Mouse (Mus musculus) c-Kit-negative CD71-positive TER-119-positive erythroid progenitor cells, embryonic 14.5 days (primary cell): ENCODE data around the gene Homer3.
A peak's percentile ranks its signal among the peaks of the same experiment; 100 is the strongest.

Source experiments
- DNase-seq: peaks from one replicate; pipeline ENCODE4 v3.0.0-alpha.2; 2013; ENCODE audit warnings: low read depth, low spot score

Homer3 gene

GRCm38 (mm10) chr8:70284421-70284820 is 1.8 kb downstream of the Homer3 start:
- no peak for DNase-seq

DNA sequence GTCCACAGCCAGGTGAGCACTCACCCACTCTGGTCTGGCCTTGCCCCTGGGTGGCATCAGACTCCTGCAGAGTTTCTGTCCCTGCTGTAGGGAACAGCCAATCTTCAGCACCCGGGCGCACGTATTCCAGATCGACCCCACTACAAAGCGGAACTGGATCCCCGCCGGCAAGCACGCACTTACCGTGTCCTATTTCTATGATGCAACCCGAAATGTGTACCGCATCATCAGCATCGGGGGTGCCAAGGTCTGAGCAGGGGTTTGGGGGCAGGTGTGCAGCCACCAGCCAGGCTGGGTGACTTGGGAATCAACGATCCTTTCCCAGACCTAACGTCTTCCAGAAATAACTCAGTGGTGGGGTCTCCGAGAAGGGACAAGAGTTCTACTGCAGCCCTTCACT is 2.7 kb downstream of the Homer3 start:
- DNase-seq, result no peak

DNA sequence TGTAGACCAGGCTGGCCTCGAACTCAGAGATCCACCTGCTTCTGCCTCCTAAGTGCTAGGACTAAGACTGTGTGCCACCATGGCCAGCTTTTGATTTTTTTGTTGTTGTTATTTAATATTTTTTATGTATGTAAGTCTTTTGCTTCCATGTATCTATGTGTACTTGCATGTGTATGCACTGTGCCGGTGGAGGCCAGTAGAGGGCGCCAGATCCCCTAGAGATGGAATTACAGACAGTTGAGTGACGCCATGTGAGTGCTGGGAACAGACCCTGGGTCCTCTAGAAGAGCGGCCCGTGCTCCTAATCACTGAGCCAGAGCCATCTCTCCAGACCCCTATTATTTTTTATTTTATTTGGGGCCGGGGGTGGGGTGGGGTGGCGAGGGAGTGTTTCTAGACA is 4.1 kb downstream of the Homer3 start:
- DNase-seq, result no peak

DNA sequence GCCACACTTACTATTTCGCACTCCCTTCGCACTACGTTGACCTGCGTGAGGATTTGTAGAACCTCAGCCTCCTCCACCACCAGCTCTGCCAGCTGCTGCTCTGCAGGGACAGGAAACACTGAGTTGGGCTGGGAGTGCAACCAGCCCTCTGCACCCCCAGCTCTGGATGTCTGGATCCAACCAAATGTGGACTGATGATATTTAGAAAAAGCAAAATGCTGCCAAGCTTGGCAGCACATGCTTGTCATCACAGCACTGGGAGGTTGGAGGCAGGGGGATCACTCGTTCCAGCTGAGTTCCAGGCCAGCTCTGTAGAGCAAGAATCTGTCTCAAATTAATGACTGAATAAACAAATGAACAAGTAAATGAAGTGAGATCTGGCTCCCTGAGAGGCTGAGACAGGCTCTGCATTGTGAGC is 11.4 kb downstream of the Homer3 start:
- no peak for DNase-seq

- DNase-seq, result no peak
These were observed 18.3 kb downstream of the Homer3 start for GRCm38 (mm10) chr8:70300881-70301280.

DNA sequence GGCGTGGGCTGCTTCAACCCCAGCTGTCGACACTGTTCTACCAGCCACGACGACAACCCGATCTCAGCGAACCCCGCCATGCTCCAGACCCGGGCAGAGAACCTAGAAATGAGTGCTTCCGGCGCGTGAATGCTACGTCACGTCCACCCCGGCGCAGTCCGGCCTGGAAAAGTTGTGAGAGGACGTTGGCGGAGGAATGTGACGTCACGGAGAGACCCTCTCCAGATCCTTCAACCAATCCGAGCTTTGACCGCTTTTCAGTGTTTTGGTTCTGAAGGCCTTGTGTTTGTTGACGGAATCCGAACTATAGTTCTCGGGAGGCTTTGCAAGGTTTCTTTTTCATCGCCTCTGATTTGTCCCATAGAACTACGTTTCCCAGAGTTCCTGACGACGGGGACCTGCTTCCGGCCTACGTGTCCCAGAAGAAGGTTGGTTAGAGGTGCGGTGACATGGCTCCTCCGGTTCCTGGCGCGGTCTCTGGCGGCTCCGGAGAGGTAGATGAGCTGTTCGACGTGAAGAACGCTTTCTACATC is 19.8 kb downstream of the Homer3 start, which contains the start of the genes Ddx49 and Cope:
Ddx49 (minus strand) TSS at position 132 of the 533 bp plus-strand sequence.
Cope (plus strand) TSS at position 161 of the 533 bp plus-strand sequence.
- DNase-seq, result peak; percentile 82

GRCm38 (mm10) chr8:70302901-70303300 is 20.3 kb downstream of the Homer3 start:
- no peak for DNase-seq

DNA sequence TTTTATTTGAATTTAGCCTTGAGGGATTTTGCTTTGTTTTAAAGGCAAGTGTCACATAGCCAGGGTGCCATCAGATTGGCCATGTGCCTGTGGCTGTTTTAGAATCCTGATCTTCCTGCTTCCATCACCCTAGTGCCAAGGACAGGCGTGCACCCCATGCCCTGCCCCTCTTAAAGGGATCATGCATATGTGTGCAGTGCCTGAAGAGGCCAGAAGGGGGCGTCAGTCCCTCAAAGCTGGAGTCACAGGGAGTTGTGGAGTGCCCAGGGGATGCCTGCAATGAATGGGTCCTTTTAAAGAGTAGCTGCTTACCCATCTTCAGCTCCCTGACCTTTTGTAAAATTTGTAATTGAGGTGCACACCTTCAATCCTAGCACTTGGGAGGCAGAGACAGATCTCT is 26.7 kb downstream of the Homer3 start:
- DNase-seq, result no peak

DNA sequence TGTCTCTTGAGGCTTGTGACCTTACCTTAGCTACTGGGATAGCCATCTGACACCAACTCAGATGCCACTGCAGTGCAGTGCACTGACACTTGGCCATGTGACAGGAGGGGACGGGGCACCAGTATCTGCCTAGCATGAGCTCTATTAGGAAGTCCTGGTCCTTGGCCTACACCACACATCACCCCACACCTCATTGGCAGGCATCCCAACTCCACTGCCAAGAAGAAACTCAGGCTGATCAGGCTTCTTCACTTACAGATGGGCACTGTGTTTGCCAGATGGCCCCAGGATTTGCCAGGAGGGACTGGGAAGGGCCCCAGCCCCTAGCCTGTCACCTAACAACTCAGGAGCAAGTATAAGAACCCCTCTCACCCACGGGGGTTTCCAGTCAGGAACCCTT is 30.8 kb downstream of the Homer3 start:
- no peak for DNase-seq

DNA sequence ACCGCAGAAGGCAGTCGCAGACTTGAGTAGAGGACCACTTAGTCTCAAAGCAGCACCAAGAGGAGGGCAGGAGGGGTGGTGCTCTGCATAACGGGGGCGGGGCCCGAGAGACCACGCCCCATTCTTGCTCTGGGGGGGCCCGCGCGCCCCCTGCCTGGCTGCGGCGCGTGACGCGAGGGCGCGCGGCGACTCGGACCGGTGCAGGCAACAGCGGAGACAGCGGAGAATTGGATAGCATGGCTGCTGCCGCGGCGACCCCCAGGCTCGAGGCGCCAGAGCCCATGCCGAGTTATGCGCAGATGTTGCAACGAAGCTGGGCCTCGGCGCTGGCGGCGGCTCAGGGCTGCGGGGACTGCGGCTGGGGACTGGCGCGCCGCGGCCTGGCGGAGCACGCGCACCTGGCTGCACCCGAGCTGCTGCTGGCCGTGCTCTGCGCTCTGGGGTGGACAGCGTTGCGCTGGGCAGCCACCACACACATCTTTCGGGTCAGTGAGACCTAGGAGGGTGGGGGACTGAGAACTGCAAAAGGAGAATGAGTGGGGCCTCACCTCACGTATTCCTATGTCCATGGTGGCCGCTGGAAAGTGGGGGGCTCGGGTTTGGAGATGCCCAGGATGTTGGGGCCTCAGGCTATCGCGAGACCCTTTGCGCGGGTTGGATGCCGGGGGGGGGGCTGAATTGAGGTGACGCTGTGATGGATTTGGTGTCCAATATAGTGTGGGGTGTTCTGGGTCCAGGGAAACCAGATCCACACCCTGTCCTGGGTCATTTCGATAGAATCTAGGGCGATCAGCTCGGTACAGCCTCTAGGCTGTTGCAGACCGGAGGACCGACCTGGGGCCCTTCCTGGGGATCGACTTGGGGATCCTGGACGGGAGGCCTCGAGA is 33.2 kb downstream of the Homer3 start, which contains the start of gene Cers1:
Cers1 (plus strand) TSS at position 152 of the 887 bp plus-strand sequence.
- no peak for DNase-seq

DNA sequence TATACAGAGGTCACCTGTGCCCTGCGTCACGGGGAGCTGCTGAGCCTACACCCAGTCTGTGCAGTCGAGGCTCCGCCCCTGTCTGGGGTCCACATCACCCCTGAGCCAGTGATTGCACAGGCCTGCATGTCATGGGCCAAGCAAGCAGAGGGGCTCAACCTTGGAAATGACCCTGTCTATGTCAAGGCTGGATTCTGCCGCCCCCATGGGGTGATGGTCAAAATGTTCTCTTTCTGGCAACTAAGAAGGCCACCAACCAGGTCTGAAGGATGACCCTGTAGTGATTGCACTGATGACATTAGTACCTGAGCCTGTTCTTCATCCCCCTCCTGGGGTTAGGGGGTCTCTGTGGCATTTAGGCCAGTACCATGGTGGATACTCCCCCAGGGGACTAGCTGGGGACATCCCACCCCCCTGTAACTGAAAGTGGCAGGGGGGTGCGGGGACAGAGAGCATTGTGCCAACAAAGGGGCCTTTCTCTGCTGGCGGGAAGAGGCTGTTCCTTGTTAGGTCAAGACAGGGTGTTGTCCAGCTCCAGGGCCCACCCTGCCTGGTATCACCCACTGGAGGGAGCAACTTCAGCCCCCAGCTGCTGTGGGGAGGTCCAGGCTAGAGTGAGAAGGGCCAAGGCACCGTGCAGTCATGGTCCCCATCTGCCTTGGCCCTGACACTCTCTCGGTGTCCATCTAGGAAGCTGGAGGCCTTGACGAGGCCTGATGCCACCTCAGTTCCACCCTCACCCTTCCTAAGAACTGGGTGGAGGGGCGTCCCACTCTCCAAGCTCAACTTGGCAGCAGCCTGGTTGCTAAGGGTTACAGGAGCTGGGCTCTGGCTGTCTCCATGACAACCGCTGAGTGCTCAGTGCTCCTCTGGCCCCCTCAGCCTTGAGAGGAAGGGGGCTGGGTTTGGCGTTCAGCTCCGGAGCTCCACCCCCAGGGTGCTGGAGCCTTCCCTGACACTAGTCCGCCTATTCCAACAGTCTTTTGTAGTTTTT is 34.2 kb downstream of the Homer3 start:
- DNase-seq, result no peak

GRCm38 (mm10) chr8:70317872-70318271 is 35.2 kb downstream of the Homer3 start:
- DNase-seq, result no peak

- no peak for DNase-seq
These were observed 41.1 kb downstream of the Homer3 start for GRCm38 (mm10) chr8:70323716-70324115.

- peak; percentile 61 for DNase-seq
These were observed 44.9 kb downstream of the Homer3 start for GRCm38 (mm10) chr8:70327512-70327911.

DNA sequence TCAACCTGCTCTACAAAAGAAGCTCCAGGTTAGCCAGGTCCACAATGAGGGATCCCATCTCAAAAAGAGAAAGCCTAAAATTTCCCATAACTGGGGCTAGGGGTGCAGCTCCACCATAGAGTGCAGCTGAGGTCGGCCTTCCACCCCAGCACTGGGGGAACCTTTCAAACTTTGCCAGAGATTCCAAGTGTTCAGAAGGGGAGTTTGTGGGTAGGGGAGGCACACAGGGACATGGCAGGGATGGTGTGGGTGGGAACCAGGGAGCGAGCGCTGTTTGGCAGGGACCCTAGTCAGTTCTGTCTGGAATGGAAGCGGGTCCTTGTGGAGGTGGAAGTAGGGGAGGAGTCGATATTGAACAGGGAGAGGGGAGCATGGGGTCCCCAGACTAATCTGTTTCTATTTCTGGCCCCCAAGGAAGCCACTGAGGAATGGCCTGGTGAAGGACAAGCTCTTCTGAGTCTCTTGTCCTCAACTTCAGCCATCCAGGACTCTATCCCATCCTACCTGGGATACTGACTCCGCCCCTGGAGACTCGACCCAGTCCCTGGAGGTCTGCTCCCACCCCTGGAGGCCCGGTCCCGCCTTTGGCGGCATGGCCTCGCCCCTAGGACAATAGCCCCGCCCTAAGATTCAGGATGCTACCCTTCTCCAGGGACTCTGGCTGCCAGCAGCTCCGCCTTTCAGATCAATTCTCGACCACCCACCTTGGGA is 46.7 kb downstream of the Homer3 start, which contains the start of gene Gdf1:
Gdf1 (plus strand) TSS at position 694 of the 711 bp plus-strand sequence.
- DNase-seq, result no peak

DNA sequence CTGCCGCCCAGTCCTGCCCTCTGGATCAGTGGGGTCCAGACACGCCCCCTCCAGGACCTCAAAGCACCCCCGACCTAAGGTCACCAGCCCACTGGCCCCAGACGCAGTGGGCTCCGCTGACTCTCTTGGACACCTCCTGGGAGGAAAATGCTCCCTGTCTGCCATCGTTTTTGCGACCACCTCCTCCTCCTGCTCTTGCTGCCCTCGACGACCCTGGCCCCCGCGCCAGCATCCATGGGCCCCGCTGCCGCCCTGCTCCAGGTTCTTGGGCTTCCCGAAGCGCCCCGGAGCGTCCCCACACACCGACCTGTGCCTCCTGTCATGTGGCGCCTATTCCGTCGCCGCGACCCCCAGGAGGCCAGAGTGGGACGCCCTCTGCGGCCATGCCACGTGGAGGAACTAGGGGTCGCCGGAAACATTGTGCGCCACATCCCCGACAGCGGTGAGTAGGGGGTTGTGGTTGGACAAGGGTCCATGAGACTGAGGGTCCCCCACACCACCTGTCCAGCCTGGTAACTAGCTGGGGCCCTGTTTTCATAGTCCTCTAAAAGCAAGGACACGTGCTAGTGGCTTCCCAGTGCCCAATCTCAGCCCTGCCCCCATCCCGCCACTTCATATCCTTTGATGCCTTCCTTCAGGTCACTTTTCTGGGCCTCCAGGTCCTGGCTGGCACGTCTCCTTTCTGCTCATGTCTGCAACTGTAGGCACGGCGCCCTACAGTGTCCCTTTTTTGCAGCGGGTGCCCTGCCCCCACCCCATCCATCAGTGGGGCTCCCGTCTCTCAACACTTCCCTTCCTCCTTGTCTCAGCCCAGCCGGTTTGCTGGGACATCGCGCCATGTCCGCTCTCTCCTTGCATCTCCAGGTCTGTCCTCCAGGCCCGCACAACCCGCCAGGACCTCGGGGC is 47.5 kb downstream of the Homer3 start:
- DNase-seq, result no peak

GRCm38 (mm10) chr8:70330741-70331364 is 48.2 kb downstream of the Homer3 start:
- no peak for DNase-seq

DNA sequence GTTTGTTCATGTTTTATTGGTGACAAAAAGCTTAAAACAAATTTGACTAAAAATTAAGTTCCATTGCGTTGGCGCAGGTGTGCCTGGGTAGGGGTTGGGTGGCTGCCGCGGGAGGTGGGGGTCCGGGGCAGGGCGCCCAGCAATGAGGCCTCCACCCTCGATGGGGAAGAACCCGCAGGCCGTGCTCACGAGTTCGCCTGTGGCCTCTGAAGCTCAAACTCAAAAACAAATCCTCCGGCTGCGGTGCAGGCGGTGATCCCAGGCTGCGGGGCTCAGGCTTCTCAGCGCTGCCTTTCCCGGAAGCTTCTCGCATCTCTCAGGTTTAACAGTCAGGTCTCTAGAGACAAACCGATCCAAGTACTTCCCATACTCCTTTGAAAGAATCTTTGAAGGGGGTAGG is 48.9 kb downstream of the Homer3 start:
- DNase-seq, result no peak

DNA sequence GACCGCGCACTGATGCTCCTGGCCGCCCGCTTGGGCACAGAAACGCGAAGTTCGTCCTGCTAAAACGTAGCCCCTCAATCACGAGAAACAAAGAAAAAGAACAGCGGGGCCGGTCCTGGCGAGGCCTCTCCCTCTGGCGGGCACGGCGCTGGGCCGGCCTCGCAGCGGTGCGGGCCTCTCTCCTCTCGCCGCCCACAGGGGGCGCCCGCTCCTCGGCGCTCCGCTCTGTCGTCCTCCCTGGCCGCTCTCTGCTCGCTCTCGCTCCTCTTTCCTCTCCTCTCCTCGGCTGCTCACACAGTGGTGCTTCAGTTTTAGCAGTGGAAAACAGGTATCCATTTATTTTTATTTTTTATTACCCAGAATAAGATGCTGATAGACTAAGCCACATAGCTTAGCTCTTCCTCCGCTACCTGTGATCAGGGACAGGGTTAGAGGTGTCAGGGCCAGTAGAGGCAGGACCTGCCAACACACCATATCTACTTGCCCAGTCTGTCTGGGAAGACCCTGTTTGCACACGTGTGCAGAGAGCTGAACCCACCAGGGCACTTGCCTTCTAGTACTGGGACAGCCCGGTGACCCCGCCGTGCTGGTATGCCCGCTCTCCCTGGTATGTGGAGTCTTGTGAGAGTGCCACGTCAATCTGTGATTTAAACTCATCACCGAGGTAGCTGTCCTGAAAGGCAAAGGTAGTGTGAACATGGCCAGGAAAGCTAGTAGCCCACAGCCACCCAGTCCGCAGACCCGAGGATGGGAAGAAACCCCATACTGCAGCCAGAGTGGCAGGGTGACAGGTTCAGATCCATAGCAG is 49.6 kb downstream of the Homer3 start:
- no peak for DNase-seq
